Mouse (Mus musculus): ENCODE data around the gene Clca4a. TPM values are rescaled to one million over a fixed set of nuclear protein-coding genes. Genes with fewer than 3 reads are reported as not detected.

Gene Clca4a
- not detected in 2 replicates for total RNA-seq (2023)

DNA sequence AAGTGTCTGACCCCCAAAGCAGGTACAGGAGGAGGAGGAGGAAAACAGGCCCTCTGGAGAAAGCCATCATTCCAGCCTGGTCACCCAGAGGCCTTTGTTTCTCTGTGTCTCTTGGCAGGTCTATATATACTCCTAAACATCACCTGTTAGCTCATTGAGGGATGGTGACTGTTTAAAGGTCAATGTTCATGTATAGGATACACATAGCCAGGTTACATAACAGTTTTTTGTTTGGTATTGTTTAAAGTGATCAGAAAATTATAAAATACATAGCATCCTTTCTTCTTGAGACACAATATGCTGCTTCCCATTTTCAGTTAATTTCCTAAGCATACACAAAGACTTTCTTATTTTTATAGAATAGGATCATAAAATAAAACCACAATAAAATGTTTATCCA is at the start of gene Clca4a:
Clca4a (minus strand) TSS at position 101 of the 400 bp plus-strand sequence.

DNA sequence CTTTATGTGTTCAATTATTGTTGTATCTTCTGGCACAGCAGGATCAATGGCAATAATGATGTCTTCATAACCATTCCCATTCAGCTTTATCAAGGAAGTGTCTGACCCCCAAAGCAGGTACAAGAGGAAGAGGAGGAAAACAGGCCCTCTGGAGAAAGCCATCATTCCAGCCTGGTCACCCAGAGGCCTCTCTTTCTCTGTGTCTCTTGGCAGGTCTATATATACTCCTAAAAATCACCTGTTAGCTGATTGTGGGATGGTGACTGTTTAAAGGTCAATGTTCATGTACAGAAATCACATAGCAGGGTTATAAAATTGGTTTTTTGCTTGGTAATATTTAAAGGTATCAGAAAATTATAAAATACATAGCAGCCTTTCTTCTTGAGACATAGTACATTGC is 42.5 kb downstream of the Clca4a start, which contains the start of gene Clca4b:
Clca4b (minus strand) TSS at position 195 of the 400 bp plus-strand sequence.

Other genes with a start within 250 kb of the Clca4a start
- gene Clca3a1, start 214.1 kb downstream of the Clca4a start, total RNA-seq (2023) = 0.13 TPM in 1 of 2 replicates, not detected in the other
- gene Clca3a2, start 155.6 kb downstream of the Clca4a start, total RNA-seq (2023) = not detected in 2 replicates
- not detected in 2 replicates for gene Clca3b, start 125.7 kb downstream of the Clca4a start, total RNA-seq (2023)
- gene Clca4b, start 42.5 kb downstream of the Clca4a start, total RNA-seq (2023) = not detected in 2 replicates
- gene Clca1, start 57.7 kb upstream of the Clca4a start, total RNA-seq (2023) = not detected in 2 replicates
- not detected in 2 replicates for gene Clca2, start 124.4 kb upstream of the Clca4a start, total RNA-seq (2023)
- 4.9 and 5.3 TPM in 2 replicates for gene Odf2l, start 143.5 kb upstream of the Clca4a start, total RNA-seq (2023)